Mouse (Mus musculus): ENCODE results near the gene Gm20431. TPM values are rescaled to one million over a fixed set of nuclear protein-coding genes. Genes with fewer than 3 reads are reported as not detected.
A peak's percentile ranks its signal among the peaks of the same experiment; 100 is the strongest.

The Gm20431 gene
- polyA plus RNA-seq, 1 experiment from 2014 or later, result 2.0 TPM

DNA sequence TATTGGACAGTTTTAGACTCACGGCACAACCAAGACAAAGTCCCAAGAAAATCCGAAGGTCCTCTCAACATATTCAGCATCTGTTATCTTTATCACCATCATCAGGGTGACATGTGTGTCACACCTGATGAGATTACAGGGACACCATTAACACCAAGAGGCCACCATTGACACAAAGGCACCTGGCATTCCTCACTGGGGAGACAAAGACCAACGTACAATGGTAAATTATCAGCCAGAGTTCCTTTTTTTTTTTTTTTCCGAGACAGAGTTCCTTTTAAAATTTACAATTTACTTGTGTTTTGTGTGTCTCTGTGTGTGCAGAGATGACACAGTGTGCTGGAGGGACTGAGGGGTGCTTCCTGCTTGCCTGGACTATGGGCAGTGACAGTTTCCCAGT, 8.1 kb upstream of the Gm20431 start:
- H3K27me3 ChIP-seq (replicated peaks; ENCODE audit: control insufficient read depth, insufficient read depth, low read length), result no peaks in the 10 kb centered on the region
- peaks cover 15% of the 10 kb centered on the region for H3K4me1 ChIP-seq (ENCODE audit: control insufficient read depth, insufficient read depth, low read length)
- no peak for ATAC-seq
- no peak overlapping the region for H3K9ac ChIP-seq (ENCODE audit: low read depth, low read length)
- no peaks in the 10 kb centered on the region for H3K36me3 ChIP-seq (ENCODE audit: control insufficient read depth, insufficient read depth, low read length)
- no peaks in the 10 kb centered on the region for H3K9me3 ChIP-seq (ENCODE audit: control insufficient read depth, low read length)
- WGBS, result 59% methylated on average over 4 of the region's 4 CpGs
- H3K4me2 ChIP-seq (ENCODE audit: low read depth, low read length), result no peak overlapping the region
- no peak overlapping the region for H3K27ac ChIP-seq (ENCODE audit: low read length)
- H3K4me3 ChIP-seq (ENCODE audit: low read length), result no peak overlapping the region

DNA sequence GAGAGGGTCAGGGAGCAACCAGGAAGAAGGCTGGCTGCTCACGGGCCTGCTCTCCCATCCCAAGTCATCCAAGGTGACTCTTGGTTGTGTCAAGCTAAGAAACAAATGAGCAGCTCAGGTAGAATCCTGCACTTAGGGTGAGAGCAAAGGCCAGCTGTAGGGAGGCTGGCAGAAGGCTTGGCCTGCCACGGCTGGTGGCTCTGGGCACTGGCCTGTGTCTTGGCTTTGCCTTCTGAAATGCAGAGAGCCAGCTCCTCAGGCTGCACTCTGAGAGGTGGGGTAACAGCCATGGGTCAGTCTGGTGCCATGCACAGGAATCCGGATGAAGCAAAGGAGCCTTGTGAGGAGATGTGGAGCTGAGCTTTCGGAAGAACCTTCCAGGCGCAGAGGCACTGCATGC, 7.1 kb upstream of the Gm20431 start:
- Histone ChIP-seq H3K4me3 (ENCODE audit: low read length) (no peak overlapping the region), H3K4me1 (ENCODE audit: control insufficient read depth, insufficient read depth, low read length) (peaks cover 15% of the 10 kb centered on the region), H3K9ac (ENCODE audit: low read depth, low read length) (no peak overlapping the region), H3K27ac (ENCODE audit: low read length) (no peak overlapping the region), H3K36me3 (ENCODE audit: control insufficient read depth, insufficient read depth, low read length) (no peaks in the 10 kb centered on the region), H3K4me2 (ENCODE audit: low read depth, low read length) (no peak overlapping the region), H3K27me3 (replicated peaks; ENCODE audit: control insufficient read depth, insufficient read depth, low read length) (no peaks in the 10 kb centered on the region), H3K9me3 (ENCODE audit: control insufficient read depth, low read length) (no peaks in the 10 kb centered on the region)
- WGBS, result 83% methylated on average over 5 of the region's 5 CpGs
- no peak for ATAC-seq

GRCm38 (mm10) chr2:167665972-167666713, 4.8 kb upstream of the Gm20431 start:
- 80% methylated on average over 18 of the region's 18 CpGs for WGBS
- no peaks in the 10 kb centered on the region for H3K9me3 ChIP-seq (ENCODE audit: control insufficient read depth, low read length)
- no peaks in the 10 kb centered on the region for H3K27me3 ChIP-seq (replicated peaks; ENCODE audit: control insufficient read depth, insufficient read depth, low read length)
- no peaks in the 10 kb centered on the region for H3K36me3 ChIP-seq (ENCODE audit: control insufficient read depth, insufficient read depth, low read length)
- H3K4me1 ChIP-seq (ENCODE audit: control insufficient read depth, insufficient read depth, low read length), result peaks cover 11% of the 10 kb centered on the region
- ATAC-seq, result no peak
- no peak overlapping the region for H3K27ac ChIP-seq (ENCODE audit: low read length)
- H3K9ac ChIP-seq (ENCODE audit: low read depth, low read length), result no peak overlapping the region
- H3K4me3 ChIP-seq (ENCODE audit: low read length), result no peak overlapping the region
- no peak overlapping the region for H3K4me2 ChIP-seq (ENCODE audit: low read depth, low read length)

DNA sequence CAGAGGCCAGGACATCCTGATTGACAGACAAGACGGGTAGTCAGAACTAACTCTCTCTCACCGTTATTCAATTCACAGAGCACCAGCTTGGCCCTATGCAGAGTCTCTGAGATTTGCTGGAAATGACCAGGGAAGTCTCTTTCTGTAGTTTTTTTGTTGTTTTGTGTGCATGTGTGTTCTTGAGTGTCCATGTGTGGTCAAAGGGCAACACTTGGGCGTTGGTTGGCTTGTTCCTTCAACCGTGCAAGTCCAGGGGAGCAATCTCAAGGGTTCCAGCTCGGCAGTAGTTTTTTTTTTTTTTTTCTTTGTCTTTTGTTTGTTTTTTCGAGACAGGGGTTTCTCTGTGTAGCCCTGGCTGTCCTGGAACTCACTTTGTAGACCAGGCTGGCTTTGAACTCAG, 1.4 kb upstream of the Gm20431 start:
- Histone ChIP-seq H3K36me3 (ENCODE audit: control insufficient read depth, insufficient read depth, low read length) (peaks cover under 1% of the 10 kb centered on the region; the same call in 1 of the 2 replicates), H3K27ac (ENCODE audit: low read length) (no peak overlapping the region), H3K4me3 (ENCODE audit: low read length) (no peak overlapping the region), H3K4me1 (ENCODE audit: control insufficient read depth, insufficient read depth, low read length) (peaks cover 34% of the 10 kb centered on the region), H3K4me2 (ENCODE audit: low read depth, low read length) (no peak overlapping the region), H3K9ac (ENCODE audit: low read depth, low read length) (no peak overlapping the region), H3K9me3 (ENCODE audit: control insufficient read depth, low read length) (no peaks in the 10 kb centered on the region), H3K27me3 (replicated peaks; ENCODE audit: control insufficient read depth, insufficient read depth, low read length) (no peaks in the 10 kb centered on the region)
- no peak for ATAC-seq
- 52% methylated on average over 6 of the region's 6 CpGs for WGBS

GRCm38 (mm10) chr2:167660611-167660971, 705 bp downstream of the Gm20431 start:
- peaks cover 2% of the 10 kb centered on the region; the same call in 1 of the 2 replicates for H3K36me3 ChIP-seq (ENCODE audit: control insufficient read depth, insufficient read depth, low read length)
- H3K4me1 ChIP-seq (ENCODE audit: control insufficient read depth, insufficient read depth, low read length), result peaks cover 34% of the 10 kb centered on the region
- H3K4me2 ChIP-seq (ENCODE audit: low read depth, low read length), result peak overlapping the region; percentile 90
- H3K9ac ChIP-seq (ENCODE audit: low read depth, low read length), result peak overlapping the region; percentile 91
- peak overlapping the region; percentile 83 for H3K4me3 ChIP-seq (ENCODE audit: low read length)
- H3K9me3 ChIP-seq (ENCODE audit: control insufficient read depth, low read length), result no peaks in the 10 kb centered on the region
- no peaks in the 10 kb centered on the region for H3K27me3 ChIP-seq (replicated peaks; ENCODE audit: control insufficient read depth, insufficient read depth, low read length)
- 2% methylated on average over 12 of the region's 12 CpGs for WGBS
- no peak for ATAC-seq
- 0 out of 2 replicates have a peak overlapping the region, but pooled peaks have one; percentile 39 for H3K27ac ChIP-seq (ENCODE audit: low read length)

DNA sequence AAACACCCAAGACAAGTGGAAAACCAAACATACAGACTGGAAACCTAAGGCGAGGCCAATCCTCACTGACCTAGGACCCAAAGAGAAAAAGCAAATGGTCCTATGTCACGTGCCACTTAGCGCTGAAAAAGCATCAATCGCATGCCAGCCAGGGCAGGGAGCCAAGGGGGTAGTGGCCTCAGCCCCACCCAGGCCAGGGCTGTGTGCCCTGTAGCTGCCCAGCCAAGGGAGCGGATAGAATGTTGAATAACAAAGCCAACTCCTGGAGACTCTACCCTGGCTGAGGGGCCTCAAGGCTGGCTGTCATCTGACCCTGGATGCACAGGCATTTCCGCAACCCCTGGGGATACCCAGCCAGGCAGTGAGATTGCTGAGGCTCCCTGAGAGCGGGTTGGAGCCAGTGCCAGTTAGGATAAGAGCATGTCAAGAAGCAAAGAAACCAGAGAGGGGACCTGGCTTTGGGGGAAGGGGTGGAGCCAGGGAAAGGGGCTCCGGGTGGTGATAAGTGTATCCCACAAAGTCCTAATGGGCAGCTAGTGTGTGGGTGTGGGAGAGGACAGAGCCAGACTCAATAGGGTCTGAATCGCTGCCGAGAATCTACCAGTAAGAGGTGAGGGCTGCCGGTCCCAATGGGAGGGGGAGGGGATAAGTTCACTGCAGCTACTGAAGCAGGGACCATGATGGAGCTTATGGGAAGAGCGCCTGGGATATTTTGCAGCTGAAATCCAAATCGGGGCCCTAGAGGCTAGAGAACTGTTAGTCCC, 1.3 kb downstream of the Gm20431 start:
- Histone ChIP-seq H3K4me1 (ENCODE audit: control insufficient read depth, insufficient read depth, low read length) (peaks cover 34% of the 10 kb centered on the region), H3K36me3 (ENCODE audit: control insufficient read depth, insufficient read depth, low read length) (peaks cover 2% of the 10 kb centered on the region; the same call in 1 of the 2 replicates), H3K4me2 (ENCODE audit: low read depth, low read length) (peak overlapping the region; percentile 90), H3K9me3 (ENCODE audit: control insufficient read depth, low read length) (no peaks in the 10 kb centered on the region), H3K9ac (ENCODE audit: low read depth, low read length) (peak overlapping the region; percentile 91), H3K27me3 (replicated peaks; ENCODE audit: control insufficient read depth, insufficient read depth, low read length) (no peaks in the 10 kb centered on the region), H3K4me3 (ENCODE audit: low read length) (peak overlapping the region; percentile 83), H3K27ac (ENCODE audit: low read length) (peak overlapping the region; percentile 39)
- WGBS, result 25% methylated on average over 13 of the region's 13 CpGs
- peak; percentile 21; the same call in 1 of the 2 replicates for ATAC-seq

- no peaks in the 10 kb centered on the region for H3K9me3 ChIP-seq (ENCODE audit: control insufficient read depth, low read length)
Observed at GRCm38 (mm10) chr2:167659177-167659846, 2.0 kb downstream of the Gm20431 start.

DNA sequence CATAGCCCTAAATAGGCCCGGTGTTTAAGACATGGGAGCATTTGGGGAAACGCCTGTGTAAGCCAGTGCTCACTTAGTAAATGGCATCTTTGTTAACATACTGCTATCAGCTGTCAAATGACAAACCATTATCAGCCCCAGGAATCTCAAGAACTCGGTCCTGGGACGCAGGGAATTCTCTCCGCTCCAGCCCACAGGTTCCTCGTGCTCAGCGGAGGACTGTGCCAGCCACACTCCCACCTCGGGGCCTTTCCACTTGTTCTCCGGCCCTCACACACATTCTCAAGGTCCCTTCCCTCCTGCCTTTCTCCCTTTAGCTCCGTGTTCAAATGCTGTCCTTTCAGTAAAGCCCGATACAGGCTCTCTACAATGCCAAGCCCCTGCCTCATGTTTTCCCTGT, 2.6 kb downstream of the Gm20431 start:
- H3K9me3 ChIP-seq (ENCODE audit: control insufficient read depth, low read length), result no peaks in the 10 kb centered on the region
- peak overlapping the region; percentile 90 for H3K4me2 ChIP-seq (ENCODE audit: low read depth, low read length)
- ATAC-seq, result no peak
- H3K27me3 ChIP-seq (replicated peaks; ENCODE audit: control insufficient read depth, insufficient read depth, low read length), result no peaks in the 10 kb centered on the region; the same call in 1 of the 2 replicates
- peaks cover 34% of the 10 kb centered on the region for H3K4me1 ChIP-seq (ENCODE audit: control insufficient read depth, insufficient read depth, low read length)
- WGBS, result 53% methylated on average over 11 of the region's 11 CpGs
- no peak overlapping the region for H3K27ac ChIP-seq (ENCODE audit: low read length)
- peaks cover 2% of the 10 kb centered on the region; the same call in 1 of the 2 replicates for H3K36me3 ChIP-seq (ENCODE audit: control insufficient read depth, insufficient read depth, low read length)
- H3K4me3 ChIP-seq (ENCODE audit: low read length), result 0 out of 2 replicates have a peak overlapping the region, but pooled peaks have one; percentile 2
- peak overlapping the region; percentile 47; the same call in 1 of the 2 replicates for H3K9ac ChIP-seq (ENCODE audit: low read depth, low read length)

More at GRCm38 (mm10) chr2:167659177-167659846, 2.0 kb downstream of the Gm20431 start:
- peak overlapping the region; percentile 91 for H3K9ac ChIP-seq (ENCODE audit: low read depth, low read length)
- H3K36me3 ChIP-seq (ENCODE audit: control insufficient read depth, insufficient read depth, low read length), result peaks cover 2% of the 10 kb centered on the region; the same call in 1 of the 2 replicates
- peak; percentile 47 for ATAC-seq
- 47% methylated on average over 10 of the region's 10 CpGs for WGBS
- peak overlapping the region; percentile 90 for H3K4me2 ChIP-seq (ENCODE audit: low read depth, low read length)
- H3K4me1 ChIP-seq (ENCODE audit: control insufficient read depth, insufficient read depth, low read length), result peaks cover 34% of the 10 kb centered on the region
- peak overlapping the region; percentile 83 for H3K4me3 ChIP-seq (ENCODE audit: low read length)
- peak overlapping the region; percentile 39 for H3K27ac ChIP-seq (ENCODE audit: low read length)
- no peaks in the 10 kb centered on the region; the same call in 1 of the 2 replicates for H3K27me3 ChIP-seq (replicated peaks; ENCODE audit: control insufficient read depth, insufficient read depth, low read length)

- no peaks in the 10 kb centered on the region; the same call in 1 of the 2 replicates for H3K27me3 ChIP-seq (replicated peaks; ENCODE audit: control insufficient read depth, insufficient read depth, low read length)
- H3K4me3 ChIP-seq (ENCODE audit: low read length), result no peak overlapping the region
- H3K4me1 ChIP-seq (ENCODE audit: control insufficient read depth, insufficient read depth, low read length), result peaks cover 34% of the 10 kb centered on the region
- H3K4me2 ChIP-seq (ENCODE audit: low read depth, low read length), result no peak overlapping the region
- no peak overlapping the region for H3K9ac ChIP-seq (ENCODE audit: low read depth, low read length)
- 87% methylated on average over 4 of the region's 4 CpGs for WGBS
- H3K27ac ChIP-seq (ENCODE audit: low read length), result no peak overlapping the region
- ATAC-seq, result no peak
- no peaks in the 10 kb centered on the region for H3K9me3 ChIP-seq (ENCODE audit: control insufficient read depth, low read length)
- H3K36me3 ChIP-seq (ENCODE audit: control insufficient read depth, insufficient read depth, low read length), result peaks cover 2% of the 10 kb centered on the region; the same call in 1 of the 2 replicates
Observed at GRCm38 (mm10) chr2:167657973-167658372, 3.3 kb downstream of the Gm20431 start.
